Mouse (Mus musculus) lung, postnatal 10 days (tissue): ENCODE data around the gene Atf6.

Experiments
- DNase-seq: peaks from one replicate; pipeline ENCODE4 v3.0.0; 2021

Gene Atf6

DNA sequence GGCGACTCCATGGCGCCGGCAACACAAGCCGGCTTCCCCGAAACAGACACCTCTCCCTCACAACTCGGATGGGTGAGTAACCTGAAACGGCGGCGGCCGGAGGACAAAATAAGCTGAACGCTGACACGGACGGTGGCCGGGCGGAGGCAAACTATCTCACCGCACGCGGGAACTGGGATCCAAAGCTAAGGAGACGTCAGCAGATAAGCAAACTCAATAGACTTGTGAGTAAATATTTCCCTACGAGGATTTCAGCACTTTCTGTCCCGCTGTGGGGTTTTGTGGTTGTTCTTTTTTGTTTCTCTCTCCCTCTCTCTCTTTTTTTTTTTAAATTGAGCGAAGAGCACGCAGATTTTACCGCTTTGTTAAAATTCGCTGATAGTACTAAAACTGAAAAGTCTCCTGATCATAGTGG lies at the start of gene Atf6:
Gene Atf6 (minus strand): TSS at position 81 of the 415 bp plus-strand sequence.
- peak; percentile 97 for DNase-seq

DNA sequence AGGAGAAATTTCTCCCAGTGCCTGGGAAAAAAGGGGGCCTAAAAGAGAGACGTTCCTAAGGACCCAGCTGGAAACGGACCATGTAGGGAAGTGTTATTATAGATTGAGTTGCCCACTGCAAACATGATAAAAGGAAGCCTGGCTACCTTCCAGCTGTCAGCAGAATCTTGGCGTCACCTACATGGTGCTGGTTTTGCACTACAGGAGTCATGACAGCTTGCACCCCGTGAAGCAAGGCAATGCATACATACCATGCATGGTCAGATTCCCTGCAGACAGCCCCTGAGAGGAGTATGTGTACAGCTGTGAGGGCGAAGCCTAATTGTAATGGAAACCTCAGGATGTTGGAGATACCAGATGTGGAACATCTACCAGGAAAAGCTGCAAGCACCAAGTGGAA lies 48.1 kb upstream of the Atf6 start:
- no peak for DNase-seq

DNA sequence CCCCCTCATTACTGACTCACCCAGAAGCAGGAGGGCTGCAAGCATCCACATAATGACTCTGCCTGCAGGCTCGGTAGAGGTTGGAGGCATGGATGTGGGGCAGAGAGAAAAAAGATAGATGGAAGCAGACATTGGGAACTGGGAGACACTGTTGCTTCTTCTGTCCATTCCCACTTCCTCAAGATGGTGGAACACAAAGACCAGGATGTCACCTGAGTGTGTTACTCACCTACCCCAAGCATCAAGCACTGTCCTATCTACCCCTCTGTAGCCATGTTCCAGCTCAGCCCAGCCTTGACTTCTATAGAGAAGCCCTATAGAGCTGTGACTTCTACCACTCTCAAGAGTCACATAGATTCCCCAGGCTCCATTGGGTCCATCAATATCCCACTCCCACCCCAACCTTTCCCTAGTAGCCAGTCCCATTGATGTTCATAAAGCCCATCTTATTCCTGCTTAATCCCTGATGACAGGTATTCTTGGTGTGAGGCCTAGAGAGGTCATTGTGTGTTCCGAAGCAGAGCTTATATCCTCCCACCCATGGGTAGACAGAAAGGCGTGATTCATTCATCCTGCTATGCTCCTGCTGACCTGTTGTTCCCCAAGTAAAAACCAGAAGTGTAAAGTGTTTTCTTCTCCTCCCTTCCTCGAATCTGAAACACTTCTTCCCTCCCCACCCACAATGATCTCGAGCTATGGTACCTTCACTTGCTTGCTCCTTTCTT lies 45.5 kb upstream of the Atf6 start, which contains the start of gene Fcrlb:
Gene Fcrlb (minus strand): TSS at position 51 of the 725 bp plus-strand sequence.
- DNase-seq: no peak

DNA sequence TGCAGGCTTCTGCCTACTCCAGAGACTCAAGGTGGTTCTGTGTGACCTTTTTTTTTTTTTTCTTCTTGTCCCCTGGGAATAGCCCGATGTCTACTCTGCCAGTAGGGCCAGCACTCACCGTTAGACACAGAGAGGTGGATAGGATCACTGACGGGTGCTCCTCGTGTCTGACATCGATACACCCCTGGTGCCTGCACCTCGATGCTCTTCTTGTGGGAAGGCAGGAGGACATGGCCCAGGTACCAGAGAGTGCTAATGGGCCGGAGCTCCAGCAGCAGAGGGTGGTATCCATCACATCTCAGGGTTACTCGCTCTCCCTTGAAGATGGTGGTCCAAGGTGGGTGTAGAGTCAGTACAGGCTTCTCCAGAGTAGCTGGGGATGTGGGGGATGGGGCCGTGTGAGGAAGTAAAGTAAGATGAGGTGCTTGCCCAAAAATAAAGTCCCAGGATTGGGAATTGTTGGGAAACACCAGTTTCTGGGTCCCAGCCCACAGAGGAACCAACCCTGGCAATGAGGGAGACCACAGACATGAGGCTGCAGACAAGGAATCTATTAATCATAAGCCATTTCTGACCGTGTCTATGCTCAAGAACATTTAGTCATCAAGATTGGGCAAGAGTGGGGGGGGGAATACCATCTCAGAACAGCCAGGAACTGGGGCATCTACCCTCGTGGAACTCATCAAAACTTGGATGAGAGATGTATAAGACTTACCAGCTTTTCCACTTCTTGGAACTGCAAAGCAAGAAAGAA lies 44.5 kb upstream of the Atf6 start:
- no peak for DNase-seq

DNA sequence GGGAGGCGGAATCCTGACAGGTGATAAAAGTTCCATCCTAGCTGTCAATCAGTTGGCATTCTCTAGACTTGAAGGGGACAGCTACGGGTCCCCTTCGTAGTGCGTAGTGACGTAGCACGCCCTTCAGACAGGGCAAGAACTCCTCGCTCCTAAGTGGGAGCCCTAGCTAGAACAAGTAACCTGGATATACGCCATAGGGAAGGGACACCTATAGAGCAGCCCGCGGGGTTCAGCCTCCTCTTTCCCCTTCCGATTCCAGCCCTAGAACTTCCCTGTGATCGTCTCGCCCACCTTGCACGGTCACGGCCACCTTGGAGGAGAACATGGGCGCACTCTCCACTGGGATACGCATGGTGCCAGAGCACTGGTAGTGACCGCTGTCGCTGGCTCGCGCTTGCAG lies 40.8 kb upstream of the Atf6 start:
- DNase-seq: no peak

DNA sequence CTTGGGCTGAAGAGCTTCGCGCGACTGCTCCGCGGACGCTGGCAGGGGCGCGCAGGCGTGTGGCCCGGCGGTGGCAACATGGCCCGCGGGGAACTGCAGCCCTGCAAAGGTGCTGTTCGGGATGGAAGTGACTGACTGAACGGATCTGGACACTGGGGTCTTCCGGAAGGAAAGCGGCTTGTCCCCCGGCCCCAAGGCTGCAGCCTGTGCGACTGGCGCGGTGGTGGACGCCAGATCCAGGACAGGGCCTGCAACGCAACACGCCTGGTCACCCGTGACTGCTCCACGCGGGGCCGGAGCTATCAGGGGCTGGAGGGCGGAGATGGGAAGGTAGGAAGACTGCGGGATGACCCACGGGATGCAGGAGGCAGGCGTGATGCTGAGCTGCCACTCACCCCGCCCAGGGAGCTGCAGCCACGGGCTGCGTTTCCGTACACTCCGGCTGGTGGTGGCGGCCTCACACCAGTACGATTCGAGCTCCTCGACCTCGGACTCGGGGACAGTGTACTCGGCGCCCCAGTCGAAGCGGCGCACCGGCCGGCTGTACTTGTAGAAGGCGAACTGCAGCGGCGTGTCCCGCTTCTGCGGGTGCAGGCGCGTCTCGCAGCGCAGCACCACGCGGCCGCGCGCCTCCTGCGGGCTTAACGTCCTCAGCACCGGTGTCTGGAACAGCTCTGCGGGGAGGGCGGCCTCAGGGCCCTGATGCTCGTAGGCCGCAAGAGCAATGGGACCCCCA lies 40.1 kb upstream of the Atf6 start:
- peak; percentile 22 for DNase-seq

DNA sequence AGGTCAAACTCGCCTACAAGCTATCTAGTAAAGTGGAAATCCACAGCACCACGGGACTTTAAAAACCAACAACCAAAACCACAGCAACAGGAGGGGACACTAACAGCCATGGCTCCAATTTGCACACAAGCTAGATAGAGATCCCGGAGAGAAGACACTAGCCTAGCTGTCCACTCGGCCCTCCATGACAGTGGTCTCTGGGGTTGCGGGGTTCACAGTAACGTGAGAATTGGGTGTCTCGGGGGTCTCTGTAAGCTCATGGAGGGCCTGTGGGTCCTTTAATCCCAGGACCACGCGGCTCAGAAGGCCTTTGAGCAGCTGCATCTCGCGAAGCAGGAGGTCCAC lies 39.5 kb upstream of the Atf6 start:
- no peak for DNase-seq

DNA sequence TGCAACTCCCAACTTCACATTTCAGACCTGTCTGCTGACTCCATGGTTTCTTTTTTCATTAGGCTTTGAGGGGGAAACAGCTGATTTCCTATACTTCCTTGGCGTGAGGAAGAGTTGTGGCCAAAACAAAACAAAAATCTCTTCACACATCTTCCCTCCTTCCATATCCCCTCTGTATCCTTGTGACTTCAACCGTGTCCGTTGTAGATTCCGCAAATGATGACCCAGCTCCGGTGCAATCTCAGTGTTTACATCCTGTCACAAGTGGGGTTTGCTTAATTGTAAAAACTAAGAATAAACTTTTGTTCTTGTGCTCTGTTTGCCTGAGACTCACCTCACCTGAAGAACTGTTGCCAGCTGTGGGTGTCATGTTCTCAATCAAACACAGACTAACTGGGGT lies 35.9 kb upstream of the Atf6 start:
- no peak for DNase-seq

DNA sequence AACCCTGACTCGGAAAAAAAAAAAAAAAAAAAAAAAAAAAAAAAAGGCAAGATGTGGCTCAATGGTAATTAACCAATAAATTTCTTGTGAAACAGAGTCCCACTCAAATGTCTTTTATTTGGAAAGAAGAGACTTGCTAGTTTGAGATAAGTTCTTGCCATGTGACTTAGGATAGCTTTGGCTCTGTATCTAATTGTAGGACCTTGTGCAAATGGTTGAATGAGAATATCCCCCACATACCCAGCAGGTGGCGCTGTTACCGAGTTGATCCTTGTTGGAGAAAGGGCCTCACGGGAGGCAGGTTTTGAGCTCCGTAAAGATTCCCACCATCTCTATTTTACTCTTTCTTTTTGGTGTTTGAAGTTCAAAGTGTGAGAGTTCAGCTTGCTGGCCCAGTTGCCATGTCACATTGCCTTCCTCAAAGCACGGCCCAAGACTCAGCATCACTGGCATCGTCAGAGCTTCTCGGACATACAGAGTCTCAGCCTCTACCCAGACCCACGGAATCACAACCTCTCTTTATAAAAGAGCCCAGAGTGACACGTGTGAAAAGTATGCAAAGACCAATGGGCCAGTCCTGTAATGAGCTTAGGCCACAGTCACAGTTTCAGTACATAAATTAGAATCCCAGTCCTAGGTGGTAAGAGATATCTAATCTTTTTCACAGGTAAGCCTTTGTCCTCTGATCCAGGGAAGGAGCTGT lies 34.1 kb upstream of the Atf6 start:
- peak; percentile 90 for DNase-seq

DNA sequence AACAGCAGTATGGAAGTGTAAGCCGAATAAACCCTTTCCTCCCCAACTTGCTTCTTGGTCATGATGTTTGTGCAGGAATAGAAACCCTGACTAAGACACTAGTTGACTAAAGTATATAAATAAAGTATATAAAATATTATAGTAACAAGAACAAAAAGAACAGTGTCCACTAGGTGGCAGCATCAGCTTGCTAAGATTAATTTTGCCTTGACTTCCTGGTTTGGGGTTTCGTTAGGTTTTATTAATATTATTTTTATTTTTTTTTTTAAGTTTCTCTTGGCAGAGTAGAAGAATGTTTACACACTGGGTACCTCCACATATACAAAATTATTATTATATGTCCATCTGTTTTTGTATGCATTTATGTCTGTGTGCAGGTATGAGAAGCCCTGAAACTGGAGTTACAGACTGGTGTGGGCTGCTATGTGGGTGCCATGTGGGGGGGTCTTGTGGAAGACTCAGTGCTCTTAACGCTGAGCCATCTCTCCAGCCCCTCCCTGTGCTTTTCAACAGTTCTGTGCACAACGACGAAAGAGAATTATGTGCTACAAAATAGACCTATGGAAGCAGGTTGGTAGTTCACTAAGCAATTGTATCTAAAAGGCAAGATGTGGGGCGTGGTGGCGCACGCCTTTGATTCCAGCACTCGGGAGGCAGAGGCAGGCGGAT lies 33.4 kb upstream of the Atf6 start:
- peak; percentile 75 for DNase-seq

DNA sequence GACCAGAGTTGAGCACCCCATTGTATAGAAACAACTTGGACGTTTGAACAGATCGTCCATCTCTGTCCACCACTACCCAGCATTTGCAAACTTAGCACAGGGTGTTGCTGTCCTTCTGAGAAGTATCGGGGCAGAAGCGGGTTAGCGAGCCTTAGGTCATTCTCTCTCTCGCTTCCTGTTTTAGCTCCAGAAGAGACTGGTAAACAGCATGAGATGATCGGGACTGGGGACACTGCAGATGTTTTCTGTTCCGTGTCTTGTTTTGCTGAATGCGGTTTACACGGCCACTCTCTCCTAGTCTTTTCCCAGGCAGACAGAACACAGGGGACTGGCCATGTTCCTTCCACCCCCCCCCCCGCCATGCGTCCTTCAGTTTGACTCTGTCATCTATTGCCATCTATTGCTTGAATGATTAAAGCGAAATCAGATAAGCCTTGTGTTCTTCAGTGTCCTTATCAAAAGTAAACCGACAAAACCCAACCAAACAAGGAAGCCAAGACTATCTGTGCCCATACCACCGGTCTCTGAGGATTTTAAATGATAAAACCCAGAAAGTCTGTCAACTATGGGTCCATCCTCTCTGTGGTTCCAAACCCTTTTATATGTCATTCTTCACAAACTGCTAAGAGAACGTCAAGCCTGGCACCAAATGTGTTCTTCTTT lies 31.0 kb upstream of the Atf6 start:
- DNase-seq: no peak

DNA sequence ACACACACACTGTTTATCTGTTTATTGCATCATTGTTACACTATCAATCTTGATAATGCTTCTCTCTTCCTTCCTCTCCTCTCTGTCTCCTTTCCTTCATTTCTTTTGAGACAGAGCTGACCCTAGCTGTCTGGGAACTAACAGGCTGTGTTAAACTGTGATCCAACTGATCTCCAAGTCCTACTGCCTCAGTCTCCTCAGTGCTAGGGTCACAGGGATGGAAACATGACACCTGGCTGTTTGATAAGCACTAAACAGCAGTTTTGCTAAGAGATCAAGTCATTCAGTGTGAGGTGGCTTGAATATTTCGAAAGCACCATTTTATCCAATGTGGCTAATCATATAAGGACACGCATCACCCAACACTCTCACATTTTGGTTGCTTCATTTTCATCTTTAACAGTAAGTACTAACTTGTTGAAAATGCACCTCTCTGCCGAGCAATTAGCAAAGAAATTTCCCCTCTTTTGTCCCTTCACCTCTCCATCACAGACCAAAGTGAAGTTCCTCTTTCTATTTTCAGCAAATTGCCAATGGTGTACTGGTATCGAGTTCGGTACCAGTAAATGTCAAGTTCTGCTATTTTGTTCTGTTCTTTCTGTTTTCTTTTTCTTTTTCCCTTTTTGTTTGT lies 29.2 kb upstream of the Atf6 start:
- no peak for DNase-seq

DNA sequence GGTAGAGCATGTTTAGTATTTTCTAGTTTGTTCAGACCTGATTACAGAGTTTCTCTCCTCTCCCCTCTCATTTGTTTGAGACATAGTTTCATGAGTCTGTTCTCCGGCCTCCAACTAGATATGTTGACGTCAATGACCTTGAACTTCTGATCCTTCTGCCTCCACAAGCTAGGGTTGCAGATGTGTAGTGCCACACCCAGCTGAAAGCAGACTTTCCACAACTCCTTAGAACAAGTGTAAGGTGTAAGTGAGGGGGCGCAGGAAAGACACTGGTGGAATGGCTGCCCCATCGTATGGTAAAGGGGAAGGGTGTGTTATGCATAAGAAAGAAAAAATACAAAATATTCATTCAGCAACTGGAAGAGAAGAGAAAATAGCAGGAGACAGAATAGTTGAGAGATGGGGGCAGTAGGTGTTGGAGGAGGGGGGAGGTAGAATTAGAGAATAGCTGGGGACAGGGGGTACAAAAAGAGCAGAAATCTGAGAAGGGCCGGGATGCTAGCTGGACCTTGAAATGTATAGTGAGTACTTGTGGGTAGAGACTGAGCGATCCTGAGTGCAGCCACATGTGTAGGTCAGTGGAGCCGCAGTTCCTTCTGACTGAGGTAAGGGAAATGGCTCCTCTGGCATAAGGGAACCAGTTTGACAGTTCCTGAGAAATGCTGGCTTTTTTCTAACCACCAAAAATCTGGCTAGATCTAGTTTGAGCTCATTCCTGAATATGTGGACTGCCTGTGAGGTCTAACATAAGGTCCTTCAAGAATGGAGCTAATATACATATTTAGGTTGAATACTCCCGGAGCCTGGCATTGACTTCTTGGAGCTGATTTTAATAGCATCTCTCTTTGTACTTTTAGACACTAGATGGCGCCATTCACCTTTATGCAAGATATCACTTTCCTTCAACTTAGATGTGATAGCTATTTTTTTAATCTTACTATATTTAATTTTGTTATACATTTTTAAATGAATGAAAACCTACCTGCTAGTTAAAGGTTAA lies 27.3 kb upstream of the Atf6 start:
- peak; percentile 35 for DNase-seq

DNA sequence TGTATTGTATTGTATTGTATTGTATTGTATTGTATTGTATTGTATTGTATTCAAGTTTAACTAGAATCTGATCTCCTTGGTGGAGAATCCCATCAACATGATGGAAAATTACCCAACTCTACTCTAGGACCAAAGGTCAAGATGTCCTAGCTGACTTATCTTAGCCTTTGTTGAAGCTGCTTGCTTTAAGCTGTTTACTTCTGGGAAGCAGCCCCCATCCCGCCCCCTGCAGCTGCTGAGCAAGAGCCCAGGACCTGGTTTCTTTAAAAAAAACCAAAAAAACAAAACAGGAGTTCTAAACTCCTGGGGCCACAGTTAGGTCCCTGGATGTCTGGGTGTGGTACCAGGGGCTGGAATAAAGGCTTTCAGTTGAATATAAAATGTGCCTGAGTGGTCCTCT lies 24.7 kb upstream of the Atf6 start:
- no peak for DNase-seq

DNA sequence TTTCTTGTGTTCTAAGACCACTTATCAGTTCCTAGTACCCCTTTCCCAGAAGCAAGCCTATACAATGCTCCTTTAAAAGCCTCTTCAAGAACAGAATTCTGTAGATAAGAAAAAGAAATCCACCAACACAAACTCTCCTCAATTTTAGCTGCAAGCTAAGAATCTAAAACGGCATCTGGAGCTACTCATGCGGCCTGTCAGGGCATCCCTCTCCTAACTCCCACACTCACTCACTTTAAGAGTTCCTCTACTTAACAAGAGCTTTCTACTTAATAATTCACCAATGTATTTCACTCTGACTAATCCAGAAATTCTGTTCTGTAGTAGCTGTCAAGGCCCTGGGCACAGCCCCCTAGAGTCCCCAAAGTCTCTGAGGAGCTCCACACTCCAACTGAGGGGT lies 24.1 kb upstream of the Atf6 start:
- DNase-seq: no peak

DNA sequence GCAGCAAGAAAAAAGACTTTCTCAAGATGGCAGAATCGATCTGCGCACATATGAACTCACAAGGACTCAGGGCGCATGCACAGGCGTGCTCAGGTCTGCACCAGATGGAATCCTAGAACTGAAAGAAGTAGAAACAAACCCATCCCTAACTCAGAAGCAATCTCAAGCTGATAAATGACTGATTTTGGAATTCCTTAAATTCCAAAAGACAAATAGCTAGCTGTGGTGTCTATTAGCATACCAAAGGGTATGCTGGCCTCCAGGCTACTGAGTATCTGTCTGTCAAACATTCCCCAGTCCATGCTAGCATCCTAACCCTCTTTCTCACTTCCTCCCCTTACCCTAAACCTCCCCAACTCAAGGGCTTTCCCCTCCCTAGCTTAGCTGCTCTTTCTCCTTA lies 21.7 kb upstream of the Atf6 start:
- DNase-seq: no peak

DNA sequence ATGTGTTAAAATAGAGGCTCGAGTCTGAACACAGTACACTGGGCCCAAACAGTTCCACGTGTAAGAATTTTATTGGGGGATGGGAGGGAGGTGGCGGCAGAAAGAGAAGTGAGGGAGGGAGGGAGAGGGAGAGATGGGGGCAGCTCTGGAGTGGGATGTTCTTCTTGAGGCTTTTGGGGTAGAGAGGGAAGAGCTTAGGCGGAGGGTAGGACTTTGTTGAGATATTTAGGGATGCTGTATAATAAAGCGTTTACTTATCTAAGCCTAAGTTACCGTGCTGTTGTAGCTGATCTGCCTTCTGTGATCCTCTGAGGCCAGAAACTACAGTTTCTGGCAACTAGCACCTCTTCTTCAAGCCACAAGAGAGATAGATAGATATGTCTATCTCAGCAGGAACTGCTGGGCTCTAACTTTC lies 18.5 kb upstream of the Atf6 start:
- DNase-seq: no peak

DNA sequence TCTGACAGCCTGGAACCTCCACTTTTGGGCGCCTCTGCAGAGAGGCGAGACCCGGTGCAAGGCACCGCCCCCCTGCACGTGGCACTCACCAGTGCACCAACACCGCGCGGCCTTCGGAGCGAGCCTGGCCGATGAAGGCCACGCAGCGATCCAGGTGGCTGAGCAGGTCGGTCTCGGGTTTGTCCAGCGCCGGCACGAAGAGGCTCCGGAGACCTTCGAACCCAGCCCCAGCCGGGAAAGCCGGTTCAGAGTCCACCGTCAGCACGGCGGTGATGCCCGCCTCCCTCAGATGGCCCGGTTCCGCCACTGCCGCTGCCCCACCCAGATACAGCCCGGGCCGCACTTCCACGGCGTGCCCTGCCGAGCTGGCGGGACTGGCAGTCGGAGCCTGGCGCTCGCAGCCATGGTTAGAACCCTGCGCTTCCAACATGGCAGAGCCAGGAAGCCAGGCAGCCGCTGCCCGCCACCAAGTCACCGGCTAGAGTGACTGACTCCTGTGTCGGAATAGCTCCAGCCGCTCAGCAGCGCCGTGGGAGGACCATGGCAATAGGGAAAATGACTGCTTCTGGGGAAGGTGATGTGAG lies 17.5 kb upstream of the Atf6 start, which contains the start of the genes Gm26620 and Dusp12:
Gene Gm26620 (plus strand): TSS at position 88 of the 584 bp plus-strand sequence.
Gene Dusp12 (minus strand): TSS at position 563 of the 584 bp plus-strand sequence.
- peak; percentile 89 for DNase-seq

DNA sequence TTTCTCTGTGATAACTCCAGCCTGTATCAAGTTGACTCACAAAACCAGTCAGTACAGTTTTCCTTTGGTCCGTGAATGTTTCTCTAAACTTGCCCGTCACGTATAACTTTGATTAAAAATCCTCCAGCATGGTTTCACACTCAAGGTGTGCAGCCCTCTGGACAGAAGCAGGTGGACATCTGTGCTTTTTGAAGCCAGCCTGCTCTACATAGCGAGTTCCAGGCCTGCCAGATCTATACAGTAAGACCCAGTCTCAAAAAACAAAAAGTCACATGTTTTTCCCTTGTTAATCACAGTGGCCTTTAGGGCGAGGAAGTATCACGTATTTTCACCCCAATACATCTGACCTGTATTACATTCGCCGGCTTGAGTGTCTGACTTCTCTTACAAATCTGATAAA lies 16.8 kb upstream of the Atf6 start:
- no peak for DNase-seq
